In the genomic region with DNA sequence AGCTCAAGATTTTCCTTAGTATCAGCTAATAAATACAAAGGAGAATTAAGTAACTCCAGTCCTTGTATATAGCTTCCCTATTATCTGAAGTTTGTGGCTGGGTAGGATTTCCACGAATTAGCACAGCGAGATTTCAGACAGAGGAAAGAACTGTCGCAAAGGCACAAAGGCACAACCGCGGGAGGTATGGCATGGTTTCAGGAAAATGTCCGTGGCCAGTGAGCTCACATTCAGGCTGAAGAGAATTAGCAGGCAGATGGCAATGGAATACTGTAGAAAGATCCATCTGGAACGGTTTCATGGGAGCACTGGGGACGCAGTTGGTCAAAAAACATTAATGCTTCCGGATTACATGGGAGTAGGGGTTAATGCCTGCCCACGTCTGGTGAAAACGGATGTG, we compare ENCODE assay signal across 13 mouse cellular contexts.
DNase-seq lines count a peak whose midpoint lies in the region; ATAC-seq and TF ChIP-seq lines count a peak whose summit lies in the region.
"Had no signal": no experiment of that assay in that cellular context is flagged by ENCODE, and none has a peak within 500 bp of the region (broad histone marks: within the 10 kb centered on the region; RNA-seq: fewer than 3 reads in every experiment).

No protein-coding gene starts in this region.

- no peak for TF ChIP-seq CTCF in gastrocnemius, adult 2 months (IDR thresholded peaks at IDR 0.05)

- H3K9ac ChIP-seq in midbrain, embryonic 15.5 days = no peak overlapping the region
- no peak overlapping the region for H3K9ac ChIP-seq in midbrain, embryonic 13.5 days (replicated peaks)
- no peak overlapping the region for H3K9ac ChIP-seq in forebrain, embryonic 16.5 days (replicated peaks; ENCODE audit: low read depth, low read length)

- 33% methylated on average over 11 of the region's 11 CpGs for WGBS in midbrain, embryonic 15.5 days
- WGBS in midbrain, embryonic 13.5 days = 32% methylated on average over 11 of the region's 11 CpGs
- WGBS in forebrain, embryonic 16.5 days = 24% methylated on average over 11 of the region's 11 CpGs

- H3K4me3 ChIP-seq in gastrocnemius, adult 2 months = peak overlapping the region; percentile 52
- H3K4me3 ChIP-seq in midbrain, embryonic 15.5 days = no peak overlapping the region
- no peak overlapping the region for H3K4me3 ChIP-seq in midbrain, embryonic 13.5 days (replicated peaks)
- H3K4me3 ChIP-seq in forebrain, embryonic 16.5 days (replicated peaks; ENCODE audit: low read length) = no peak overlapping the region
- H3K4me3 ChIP-seq: megakaryocyte, embryonic 14.5 days had no signal

- no peaks in the 10 kb centered on the region for H3K9me3 ChIP-seq in midbrain, embryonic 15.5 days
- no peaks in the 10 kb centered on the region for H3K9me3 ChIP-seq in midbrain, embryonic 13.5 days
- no peaks in the 10 kb centered on the region for H3K9me3 ChIP-seq in forebrain, embryonic 16.5 days (ENCODE audit: control insufficient read depth, low read length)
- H3K9me3 ChIP-seq: megakaryocyte, embryonic 14.5 days had no signal

- H3K27me3 ChIP-seq in midbrain, embryonic 15.5 days (replicated peaks) = no peaks in the 10 kb centered on the region
- H3K27me3 ChIP-seq in midbrain, embryonic 13.5 days = no peaks in the 10 kb centered on the region
- no peaks in the 10 kb centered on the region for H3K27me3 ChIP-seq in forebrain, embryonic 16.5 days (replicated peaks; ENCODE audit: control insufficient read depth, insufficient read depth, low read length)
- H3K27me3 ChIP-seq: megakaryocyte, embryonic 14.5 days had no signal

- DNase-seq in gastrocnemius, adult 2 months = peak; percentile 24
- DNase-seq in gastrocnemius, postnatal 36 days = no peak
- peak; percentile 93 for DNase-seq in cerebellum, adult 11-12 months
- no peak for DNase-seq in frontal cortex, postnatal 14 days (ENCODE audit: low spot score in 2 of 2)
- DNase-seq in urinary bladder, adult 2 months (ENCODE audit: low spot score) = no peak
- DNase-seq: adrenal gland, adult 8-10 months; kidney, adult 9 months; right cerebral cortex, adult 18-20 months; thymus, postnatal 36 days had no signal

- intact Hi-C loops in gastrocnemius, adult 2 months (cut with DNase I) = loop anchor here (5.0 to 10.0 kb wide), 2 partner anchors 170 to 257 kb away; no protein-coding TSS in a partner anchor
- intact Hi-C loops in gastrocnemius, postnatal 36 days (cut with DNase I) = loop anchor here (10.0 kb wide), 1 partner anchor 267 kb away; no protein-coding TSS in a partner anchor

- peaks cover 8% of the 10 kb centered on the region; the same call in 1 of the 2 replicates for H3K4me1 ChIP-seq in midbrain, embryonic 15.5 days
- peaks cover 11% of the 10 kb centered on the region for H3K4me1 ChIP-seq in midbrain, embryonic 13.5 days (replicated peaks)
- H3K4me1 ChIP-seq in forebrain, embryonic 16.5 days (replicated peaks; ENCODE audit: control insufficient read depth, insufficient read depth, low read length) = peaks cover 10% of the 10 kb centered on the region
- H3K4me1 ChIP-seq: megakaryocyte, embryonic 14.5 days had no signal

- no peaks in the 10 kb centered on the region for H3K36me3 ChIP-seq in midbrain, embryonic 15.5 days (replicated peaks)
- H3K36me3 ChIP-seq in midbrain, embryonic 13.5 days = no peaks in the 10 kb centered on the region
- no peaks in the 10 kb centered on the region for H3K36me3 ChIP-seq in forebrain, embryonic 16.5 days (ENCODE audit: control insufficient read depth, insufficient read depth)

- no peak overlapping the region for H3K4me2 ChIP-seq in midbrain, embryonic 15.5 days
- no peak overlapping the region for H3K4me2 ChIP-seq in midbrain, embryonic 13.5 days (replicated peaks)
- H3K4me2 ChIP-seq in forebrain, embryonic 16.5 days (ENCODE audit: low read length) = no peak overlapping the region

- H3K27ac ChIP-seq in gastrocnemius, adult 2 months = peak overlapping the region; percentile 61
- H3K27ac ChIP-seq in midbrain, embryonic 15.5 days = no peak overlapping the region
- no peak overlapping the region for H3K27ac ChIP-seq in midbrain, embryonic 13.5 days
- no peak overlapping the region for H3K27ac ChIP-seq in forebrain, embryonic 16.5 days (ENCODE audit: low read length)

- ATAC-seq in midbrain, embryonic 15.5 days (replicated peaks) = peak; percentile 25; the same call in 1 of the 2 replicates
- ATAC-seq in midbrain, embryonic 13.5 days = no peak
- peak; percentile 41 for ATAC-seq in forebrain, embryonic 16.5 days

Comparison
In these comparisons a context has a peak if more than half of its experiments do, and no peak if none do; other contexts are left out.
1. DNase-seq: peak in gastrocnemius, adult 2 months (single experiment) and cerebellum, adult 11-12 months (single experiment); none in gastrocnemius, postnatal 36 days (0 of 2), frontal cortex, postnatal 14 days (0 of 2) and urinary bladder, adult 2 months (single experiment).